In the genomic region with DNA sequence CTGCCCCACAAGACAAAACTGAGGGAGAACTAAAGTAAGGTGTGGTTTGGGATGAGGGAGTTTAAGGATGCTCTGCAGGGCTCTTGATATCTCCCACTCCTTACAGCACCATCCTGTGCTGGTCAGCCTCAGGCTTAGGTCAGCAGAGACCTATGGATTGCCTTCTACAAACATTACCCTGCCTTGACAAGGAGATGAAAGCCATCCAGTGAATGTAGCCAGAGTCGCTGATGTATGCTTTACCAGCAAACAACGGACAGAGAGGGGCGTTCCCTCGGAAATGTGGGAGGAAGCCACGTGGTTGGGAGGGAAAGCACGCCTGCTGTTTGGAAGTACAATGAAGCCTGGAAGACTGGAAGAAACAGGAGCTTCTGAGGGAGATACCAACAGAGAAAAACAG, we compare ENCODE assay signal across 10 mouse cellular contexts.
DNase-seq lines count a peak whose midpoint lies in the region; ATAC-seq and TF ChIP-seq lines count a peak whose summit lies in the region.
"Had no signal": no experiment of that assay in that cellular context is flagged by ENCODE, and none has a peak within 500 bp of the region (broad histone marks: within the 10 kb centered on the region; RNA-seq: fewer than 3 reads in every experiment).

No protein-coding gene starts in this region.

- no peaks in the 10 kb centered on the region for H3K9me3 ChIP-seq in embryonic facial prominence, embryonic 13.5 days
- H3K9me3 ChIP-seq in limb, embryonic 13.5 days = no peaks in the 10 kb centered on the region

- H3K9ac ChIP-seq in embryonic facial prominence, embryonic 13.5 days = no peak overlapping the region
- H3K9ac ChIP-seq in limb, embryonic 13.5 days = no peak overlapping the region

- peak; percentile 36 for DNase-seq in kidney, postnatal 10 days
- DNase-seq in kidney, adult 2 months = no peak
- peak; percentile 78 for DNase-seq in retina, embryonic 14.5 days (ENCODE audit: low spot score)
- DNase-seq in right cerebral cortex, postnatal 14 days = no peak
- no peak for DNase-seq in adrenal gland, adult 8-10 months
- DNase-seq: layer of hippocampus, postnatal 36 days had no signal

- H3K4me1 ChIP-seq in kidney, adult 2 months (ENCODE audit: control insufficient read depth, insufficient read depth, low read length) = 0 out of 2 replicates have a peak, but pooled peaks cover 3% of the 10 kb centered on the region
- H3K4me1 ChIP-seq in embryonic facial prominence, embryonic 13.5 days = peaks cover 57% of the 10 kb centered on the region
- peaks cover 63% of the 10 kb centered on the region for H3K4me1 ChIP-seq in limb, embryonic 13.5 days

- no peak for TF ChIP-seq CTCF in kidney, adult 2 months (conservative IDR thresholded peaks at IDR 0.05; ENCODE audit: insufficient read depth, insufficient read length, low read depth, low read length)

- no peaks in the 10 kb centered on the region for H3K27me3 ChIP-seq in kidney, adult 2 months (replicated peaks; ENCODE audit: control insufficient read depth, insufficient read depth, low read length)
- H3K27me3 ChIP-seq in embryonic facial prominence, embryonic 13.5 days = no peaks in the 10 kb centered on the region
- no peaks in the 10 kb centered on the region for H3K27me3 ChIP-seq in limb, embryonic 13.5 days

- WGBS in kidney, adult 2 months = 9% methylated on average over 6 of the region's 6 CpGs
- 6% methylated on average over 6 of the region's 6 CpGs for WGBS in embryonic facial prominence, embryonic 13.5 days
- 3% methylated on average over 6 of the region's 6 CpGs for WGBS in limb, embryonic 13.5 days

- H3K27ac ChIP-seq in kidney, adult 2 months (ENCODE audit: insufficient read depth, low read depth, low read length) = no peak overlapping the region
- H3K27ac ChIP-seq in embryonic facial prominence, embryonic 13.5 days = no peak overlapping the region
- no peak overlapping the region for H3K27ac ChIP-seq in limb, embryonic 13.5 days

- no peak overlapping the region for H3K4me3 ChIP-seq in kidney, adult 2 months (ENCODE audit: insufficient read depth, low read depth, low read length)
- H3K4me3 ChIP-seq in embryonic facial prominence, embryonic 13.5 days = no peak overlapping the region
- no peak overlapping the region for H3K4me3 ChIP-seq in limb, embryonic 13.5 days
- H3K4me3 ChIP-seq: erythroblast, embryonic 14.5 days had no signal

- peak overlapping the region; percentile 26; the same call in 1 of the 2 replicates for H3K4me2 ChIP-seq in embryonic facial prominence, embryonic 13.5 days
- no peak overlapping the region; the same call in 1 of the 2 replicates for H3K4me2 ChIP-seq in limb, embryonic 13.5 days (replicated peaks)

- TF ChIP-seq POLR2A in kidney, adult 2 months (IDR thresholded peaks at IDR 0.05; ENCODE audit: low read depth, low read length) = no peak

- H3K36me3 ChIP-seq in kidney, adult 2 months (ENCODE audit: control insufficient read depth, insufficient read depth, low read length) = no peaks in the 10 kb centered on the region
- peaks cover 13% of the 10 kb centered on the region for H3K36me3 ChIP-seq in embryonic facial prominence, embryonic 13.5 days
- H3K36me3 ChIP-seq in limb, embryonic 13.5 days = peaks cover 17% of the 10 kb centered on the region

- no peak for ATAC-seq in embryonic facial prominence, embryonic 13.5 days (ENCODE audit: insufficient number of reproducible peaks, insufficient read depth, low FRiP score, low TSS enrichment, low read depth)
- ATAC-seq in limb, embryonic 13.5 days (ENCODE audit: low FRiP score, low read depth) = 0 out of 2 replicates have a peak, but pooled peaks have one; percentile 9
- no peak for ATAC-seq in activated CD4-positive, CD25-positive, alpha-beta regulatory T cell, adult 4 months

Comparison
In these comparisons a context has a peak if more than half of its experiments do, and no peak if none do; other contexts are left out.
1. DNase-seq: peak in kidney, postnatal 10 days (single experiment) and retina, embryonic 14.5 days (single experiment); none in kidney, adult 2 months (single experiment), right cerebral cortex, postnatal 14 days (single experiment) and adrenal gland, adult 8-10 months (single experiment).